Mouse (Mus musculus): ENCODE measurements at regions not wholly inside any gene's neighbourhood (a gene's known extent, or its start where the extent isn't known, plus 50 kb on each side); places are given as distances from the start of the nearest gene placed in this dataset.
A peak's percentile ranks its signal among the peaks of the same experiment; 100 is the strongest.

- peak; percentile 79 for DNase-seq (ENCODE audit: low spot score)
Observed at GRCm38 (mm10) chr3:62159031-62159430, 179.1 kb upstream of the Arhgef26 start.

- DNase-seq (ENCODE audit: low spot score): peak; percentile 6
Observed at GRCm38 (mm10) chr3:62170647-62171046, 167.5 kb upstream of the Arhgef26 start.

- no peak for DNase-seq (ENCODE audit: low spot score)
Observed at GRCm38 (mm10) chr3:62187807-62188509, 150.2 kb upstream of the Arhgef26 start.

GRCm38 (mm10) chr3:62192466-62192865 is 145.7 kb upstream of the Arhgef26 start:
- peak; percentile 37 for DNase-seq (ENCODE audit: low spot score)

GRCm38 (mm10) chr3:62194421-62194820 is 143.7 kb upstream of the Arhgef26 start:
- no peak for DNase-seq (ENCODE audit: low spot score)

GRCm38 (mm10) chr3:62196679-62197078 is 141.5 kb upstream of the Arhgef26 start:
- no peak for DNase-seq (ENCODE audit: low spot score)

GRCm38 (mm10) chr3:62215806-62216205 is 122.3 kb upstream of the Arhgef26 start:
- no peak for DNase-seq (ENCODE audit: low spot score)

- DNase-seq (ENCODE audit: low spot score): no peak
Observed at GRCm38 (mm10) chr3:62217335-62217734, 120.8 kb upstream of the Arhgef26 start.

GRCm38 (mm10) chr3:62227697-62228096 is 110.4 kb upstream of the Arhgef26 start:
- no peak for DNase-seq (ENCODE audit: low spot score)

GRCm38 (mm10) chr3:62228156-62228555 is 110.0 kb upstream of the Arhgef26 start:
- no peak for DNase-seq (ENCODE audit: low spot score)

GRCm38 (mm10) chr3:62241031-62241430 is 97.1 kb upstream of the Arhgef26 start:
- DNase-seq (ENCODE audit: low spot score): no peak

- DNase-seq (ENCODE audit: low spot score): no peak
Observed at GRCm38 (mm10) chr3:62271703-62272102, 66.4 kb upstream of the Arhgef26 start.

- no peak for DNase-seq (ENCODE audit: low spot score)
Observed at GRCm38 (mm10) chr3:62278279-62278678, 59.9 kb upstream of the Arhgef26 start.

- DNase-seq (ENCODE audit: low spot score): no peak
Observed at GRCm38 (mm10) chr3:62280960-62281359, 57.2 kb upstream of the Arhgef26 start.
